Mouse (Mus musculus) megakaryocyte, embryonic 14.5 days (primary cell): ENCODE data around the gene Kcnip1.

Experiments
- FLI1 ChIP-seq: IDR thresholded peaks from 2 replicates; pipeline ENCODE4 v1.6.1; 2012; ENCODE audit warnings: low read length, inconsistent platforms, mixed read lengths
- GATA1 ChIP-seq: IDR thresholded peaks from 3 replicates; pipeline ENCODE4 v1.6.1; 2012; ENCODE audit warnings: mixed read lengths, low read length, inconsistent platforms, borderline replicate concordance

GRCm38 (mm10) chr11:33917574-33917973 is 75.4 kb downstream of the Kcnip1 start:
- TF ChIP-seq GATA1 (no peak), FLI1 (no peak)
